Mouse (Mus musculus): ENCODE measurements around the gene Gm5447.

Gm5447 gene

DNA sequence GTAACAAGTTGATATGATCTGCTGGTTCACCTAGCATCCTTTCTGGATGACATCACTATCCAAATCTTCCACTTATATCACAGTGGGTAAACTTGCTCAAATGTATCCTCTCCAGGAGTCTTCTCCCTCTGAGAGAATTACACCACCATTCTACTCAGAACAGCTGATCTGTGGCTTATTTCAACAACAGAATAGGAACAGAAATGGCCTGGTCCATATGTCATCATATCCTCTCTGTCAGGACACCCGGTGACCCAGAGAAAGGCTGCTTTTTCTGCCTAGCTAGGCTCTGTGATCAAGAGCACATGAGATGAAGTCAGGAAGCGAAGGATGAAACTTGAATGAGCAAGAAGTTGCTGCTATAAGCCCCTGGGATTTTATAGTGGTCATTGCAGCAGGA, 13.7 kb downstream of the Gm5447 start:
- DNase-seq, result no peak

DNA sequence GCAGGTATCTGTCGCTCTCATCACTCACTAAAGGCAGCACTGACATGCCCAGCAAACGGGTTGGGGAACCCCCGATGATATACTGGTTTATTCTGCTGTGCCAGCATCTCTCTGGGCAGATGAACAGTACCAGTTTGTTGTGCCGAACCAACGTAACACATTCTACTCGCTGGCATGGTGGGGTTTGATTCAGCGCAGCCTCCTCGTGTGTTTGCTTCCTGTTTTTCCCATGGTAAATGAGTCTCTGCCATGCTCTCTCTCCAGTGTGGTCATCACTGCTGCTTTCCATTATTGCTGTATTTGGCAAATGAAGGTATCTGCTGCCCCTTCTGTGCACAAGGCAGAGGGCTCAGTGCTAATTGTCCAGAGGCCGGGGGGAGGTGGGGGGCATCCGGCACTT, 15.7 kb downstream of the Gm5447 start:
- no peak for DNase-seq

GRCm38 (mm10) chr13:30990233-30990632, 16.2 kb downstream of the Gm5447 start:
- no peak for DNase-seq

DNA sequence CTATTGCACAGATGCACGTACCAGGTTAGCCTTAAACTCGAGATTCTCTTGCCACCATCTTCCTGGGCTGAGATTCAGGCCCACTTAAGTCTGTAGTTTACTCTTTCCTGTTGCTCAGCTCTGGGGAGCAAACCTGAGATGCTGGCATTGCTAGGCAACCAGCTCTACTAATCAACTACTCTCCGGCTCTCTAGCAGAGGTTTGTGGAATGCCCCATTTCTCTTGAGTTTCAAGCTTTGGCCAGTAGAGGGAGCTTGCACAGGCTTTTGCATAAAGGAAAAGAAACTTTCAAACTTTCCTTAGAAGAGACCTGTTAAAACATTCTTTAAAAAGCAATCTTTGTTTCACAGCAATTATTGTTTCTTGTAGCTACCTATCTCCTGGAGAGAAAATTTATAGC, 19.8 kb downstream of the Gm5447 start:
- peak; percentile 49 for DNase-seq

- DNase-seq, result no peak
Measured at GRCm38 (mm10) chr13:30994249-30994858, 20.4 kb downstream of the Gm5447 start.

GRCm38 (mm10) chr13:30997526-30998253, 23.7 kb downstream of the Gm5447 start:
- DNase-seq, result no peak

GRCm38 (mm10) chr13:30999799-31000198, 25.8 kb downstream of the Gm5447 start:
- DNase-seq, result no peak

DNA sequence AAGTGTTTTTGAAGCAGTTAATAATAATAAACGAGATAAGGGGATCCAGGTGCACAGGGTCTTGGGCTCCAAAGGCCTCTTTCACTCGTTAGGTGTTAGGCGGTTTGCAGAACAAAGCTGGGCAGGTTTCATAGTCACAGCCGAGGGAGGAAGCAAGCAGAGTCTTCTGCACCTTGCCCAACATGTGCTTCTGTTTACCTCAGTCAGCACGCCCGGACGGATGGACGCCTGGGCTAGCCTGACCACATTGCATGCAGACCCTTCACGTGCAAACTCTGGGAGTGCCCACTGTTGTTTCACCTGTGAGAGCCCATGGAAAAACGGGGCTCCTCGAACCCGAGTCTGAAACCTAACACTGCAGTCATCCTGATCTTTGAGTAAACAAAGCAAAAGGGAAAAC, 30.5 kb downstream of the Gm5447 start:
- no peak for DNase-seq

- no peak for DNase-seq
Measured at GRCm38 (mm10) chr13:31004995-31005394, 31.0 kb downstream of the Gm5447 start.

GRCm38 (mm10) chr13:31017545-31017944, 43.5 kb downstream of the Gm5447 start:
- DNase-seq, result no peak

- DNase-seq, result no peak
Measured at GRCm38 (mm10) chr13:31021514-31021913, 47.5 kb downstream of the Gm5447 start.

DNA sequence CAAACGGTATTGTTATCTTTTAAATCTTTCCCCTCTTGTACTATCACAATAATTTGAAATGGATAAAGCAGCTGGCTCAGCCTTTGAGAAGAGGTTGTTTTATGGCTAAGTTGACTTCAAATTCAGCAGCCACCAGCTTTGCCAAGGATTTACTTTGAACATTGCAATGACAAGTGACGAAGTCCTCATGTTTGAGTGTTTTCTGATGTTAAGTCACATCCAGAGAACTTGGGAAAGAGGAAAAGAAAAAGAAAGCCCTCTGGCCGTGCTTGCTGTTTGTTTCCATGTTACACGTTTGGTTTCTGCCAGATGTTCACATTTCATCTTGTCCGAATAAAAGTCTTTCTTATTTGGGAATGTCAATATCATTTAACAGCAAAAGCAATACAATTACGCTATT, 47.9 kb downstream of the Gm5447 start:
- DNase-seq, result no peak

- DNase-seq, result no peak
Measured at GRCm38 (mm10) chr13:31023664-31024063, 49.7 kb downstream of the Gm5447 start.
